Mouse (Mus musculus) liver, postnatal 0 days (tissue): ENCODE measurements around the gene Apoa4. TPM values are rescaled to one million over a fixed set of nuclear protein-coding genes. Genes with fewer than 3 reads are reported as not detected.

Source experiments
- ATAC-seq: fragments of 200-750 bp; cut with Nextera tagmentation; 2 replicates; pipeline ENCODE4 v1.8.0; 2017; ENCODE audit warnings: mild to moderate bottlenecking, moderate library complexity
- DNase-seq: peaks from one replicate; pipeline ENCODE4 v3.0.0-alpha.2; 2016
- H3K27ac ChIP-seq: fragments of 300-500 bp; sonication (generic); 2 replicates; pipeline ENCODE4 v1.5.1; 2014; ENCODE audit warnings: antibody characterized with exemption, moderate library complexity, mild to moderate bottlenecking, low read depth
- H3K27me3 ChIP-seq: fragments of 300-500 bp; sonication (generic); 2 replicates; pipeline ENCODE4 v1.6.1; 2014; ENCODE audit warnings: low read length, control low read depth, mixed read lengths; ENCODE audit not compliant: insufficient read depth
- H3K36me3 ChIP-seq: fragments of 300-500 bp; sonication (generic); replicated peaks from 2 replicates; pipeline ENCODE4 v1.6.1; 2014; ENCODE audit warnings: mild to moderate bottlenecking, control low read depth, low read length, moderate library complexity, mixed read lengths; ENCODE audit not compliant: insufficient read depth
- H3K4me1 ChIP-seq: fragments of 300-500 bp; sonication (generic); 2 replicates; pipeline ENCODE4 v1.6.1; 2014; ENCODE audit warnings: antibody characterized with exemption, mild to moderate bottlenecking, control low read depth; ENCODE audit not compliant: insufficient read depth
- H3K4me2 ChIP-seq: fragments of 300-500 bp; sonication (generic); 2 replicates; pipeline ENCODE4 v1.6.1; 2014; ENCODE audit warnings: low read depth, mild to moderate bottlenecking, low read length, moderate library complexity, mixed read lengths
- H3K4me3 ChIP-seq: fragments of 300-500 bp; sonication (generic); 2 replicates; pipeline ENCODE4 v1.5.1; 2014; ENCODE audit warnings: low read depth, low read length
- H3K9ac ChIP-seq: fragments of 300-500 bp; sonication (generic); replicated peaks from 2 replicates; pipeline ENCODE4 v1.6.1; 2014; ENCODE audit warnings: mild to moderate bottlenecking, moderate library complexity
- H3K9me3 ChIP-seq: fragments of 300-500 bp; sonication (generic); 2 replicates; pipeline ENCODE4 v1.6.1; 2016; ENCODE audit warnings: mild to moderate bottlenecking, control low read depth, low read length, mixed read lengths
- CTCF ChIP-seq: sonication (generic); IDR thresholded peaks from 2 replicates; pipeline ENCODE4 v1.5.1; 2016; ENCODE audit warnings: antibody characterized with exemption, low read depth
- EP300 ChIP-seq: IDR thresholded peaks from 2 replicates; pipeline ENCODE4 v1.6.1; 2016; ENCODE audit warnings: antibody characterized with exemption, low read depth, mild to moderate bottlenecking
- WGBS: fragments of 180-500 bp; shearing (Covaris S2); extraction: QIAGEN DNeasy Blood & Tissue Kit; methylation state at CpG from one replicate; pipeline ENCODE4 v1.1.7; 2014; ENCODE audit not compliant: insufficient replicate concordance; 5-methylcytosine and 5-hydroxymethylcytosine counted together
- polyA plus RNA-seq: library from polyadenylated mRNA; unstranded; fragments of >200 nt; fragmentation: Nextera tagmentation; extraction: Ambion mirVana; gene quantifications from 2 replicates; pipeline ENCODE4 v1.2.1, GENCODE M21; 2015

The Apoa4 gene
- polyA plus RNA-seq, 1 experiment from 2014 or later: 423 TPM

DNA sequence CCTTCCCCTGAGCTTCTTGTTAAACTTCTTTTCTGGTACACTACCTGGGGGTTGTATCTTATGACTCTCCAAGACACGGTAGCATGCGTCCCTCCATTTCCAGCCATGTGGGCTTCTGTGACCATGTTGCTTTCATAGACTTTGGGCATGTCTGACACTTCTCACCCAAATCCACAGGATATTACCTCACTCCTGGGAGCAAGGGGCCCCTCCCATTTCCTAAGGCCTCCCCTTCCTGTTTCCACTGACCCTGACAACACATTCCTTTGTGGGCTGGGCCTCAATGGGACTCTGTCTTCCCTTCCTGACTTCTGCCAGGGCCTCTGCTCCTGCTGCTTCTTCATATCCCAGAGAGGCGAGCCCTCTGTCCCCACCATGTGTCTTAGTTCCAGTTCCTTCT lies 17.1 kb downstream of the Apoa4 start:
- ATAC-seq: peak; percentile 9; the same call in 1 of the 2 replicates

DNA sequence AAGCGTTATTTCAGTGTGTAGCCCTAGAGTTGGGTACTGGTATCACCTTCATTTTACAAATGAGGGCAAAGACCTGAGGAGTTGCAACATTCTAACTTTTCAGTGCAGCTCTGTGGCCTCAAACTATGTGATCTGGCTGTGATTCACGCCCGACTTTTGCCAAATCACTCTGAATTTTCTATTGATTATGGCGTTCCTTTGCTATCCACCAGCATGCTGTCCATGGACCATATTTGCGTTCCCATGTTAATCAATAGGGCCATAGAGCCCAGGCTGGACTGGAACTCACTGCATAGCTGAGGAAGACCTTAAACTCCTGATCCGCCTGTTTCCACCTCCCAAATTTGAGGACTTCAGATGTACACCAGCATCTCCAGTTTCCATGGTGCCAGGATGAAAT lies 18.6 kb downstream of the Apoa4 start:
- Histone ChIP-seq H3K9me3 (no peaks in the 10 kb centered on the region), H3K4me2 (no peak overlapping the region), H3K36me3 (no peaks in the 10 kb centered on the region), H3K4me1 (peaks cover 23% of the 10 kb centered on the region), H3K4me3 (no peak overlapping the region), H3K9ac (no peak overlapping the region), H3K27ac (0 out of 2 replicates have a peak overlapping the region, but pooled peaks have one; percentile 34), H3K27me3 (no peaks in the 10 kb centered on the region)
- WGBS: 75% methylated on average over 6 of the region's 6 CpGs
- ATAC-seq (no peak), DNase-seq (no peak)
- TF ChIP-seq CTCF: no peak
- TF ChIP-seq EP300: no peak

More for the DNA sequence above, 17.1 kb downstream of the Apoa4 start:
- Histone ChIP-seq H3K27ac (peak overlapping the region; percentile 92), H3K4me2 (no peak overlapping the region), H3K36me3 (no peaks in the 10 kb centered on the region), H3K9ac (no peak overlapping the region), H3K4me3 (no peak overlapping the region), H3K9me3 (no peaks in the 10 kb centered on the region), H3K4me1 (peaks cover 23% of the 10 kb centered on the region), H3K27me3 (no peaks in the 10 kb centered on the region)
- TF ChIP-seq EP300 (peak; percentile 59; the same call in 1 of the 2 replicates), CTCF (no peak)
- peak; percentile 54 for DNase-seq
- 56% methylated on average over 3 of the region's 3 CpGs for WGBS

DNA sequence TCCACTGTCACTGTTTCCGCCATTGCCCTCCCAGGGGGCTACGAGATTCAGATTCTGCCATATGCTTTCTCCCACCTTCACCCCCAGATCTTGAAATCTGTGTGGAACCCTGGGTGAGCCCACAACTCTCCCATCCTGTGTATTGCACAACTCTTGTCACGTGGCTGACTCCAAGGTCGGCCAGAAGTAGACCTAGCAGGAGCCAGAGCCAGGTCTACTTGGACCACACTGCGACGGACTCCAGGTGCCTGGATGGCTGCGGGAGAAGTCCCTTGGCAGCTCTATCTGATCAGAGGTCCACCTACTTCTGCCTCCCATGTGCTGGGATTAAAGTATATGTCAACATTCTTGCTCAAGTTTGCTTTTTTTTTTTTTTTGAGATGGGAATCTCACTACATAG lies 20.6 kb downstream of the Apoa4 start:
- DNase-seq: no peak
- Histone ChIP-seq H3K36me3 (no peaks in the 10 kb centered on the region), H3K9ac (no peak overlapping the region), H3K4me2 (no peak overlapping the region), H3K4me3 (no peak overlapping the region), H3K27me3 (no peaks in the 10 kb centered on the region), H3K27ac (no peak overlapping the region; the same call in 1 of the 2 replicates), H3K9me3 (no peaks in the 10 kb centered on the region), H3K4me1 (peaks cover 23% of the 10 kb centered on the region)
- ATAC-seq: no peak
- TF ChIP-seq CTCF (no peak), EP300 (no peak)
- 70% methylated on average over 7 of the region's 7 CpGs for WGBS

DNA sequence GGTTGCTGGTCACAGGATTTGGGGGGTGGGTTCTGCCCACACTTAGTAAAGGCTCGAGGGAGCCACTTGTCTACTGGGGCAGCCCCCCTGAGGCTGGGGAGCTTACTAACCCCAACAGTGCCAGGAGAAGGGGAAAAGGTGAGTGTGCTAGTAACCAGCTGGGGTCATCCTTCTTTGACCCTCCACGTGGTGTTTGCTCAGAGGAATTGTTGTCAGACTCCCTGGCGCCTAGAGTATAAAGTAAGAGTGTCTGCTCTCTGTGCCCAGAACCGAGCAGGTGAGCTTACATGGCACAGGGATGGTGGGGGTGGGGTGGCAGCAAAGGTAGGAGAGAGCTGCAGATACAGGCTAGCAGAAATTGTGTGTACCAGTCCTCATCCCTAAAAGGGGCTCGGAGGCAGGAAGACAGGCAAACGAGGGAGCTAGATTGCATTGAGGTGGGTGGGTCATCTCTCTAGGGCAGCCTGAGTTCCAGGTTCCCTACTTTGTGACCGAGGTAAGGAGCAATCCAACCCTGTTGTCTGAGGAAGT lies 27.9 kb downstream of the Apoa4 start, which contains the start of gene Apoa5:
Gene Apoa5 (plus strand): TSS at position 291 of the 531 bp plus-strand sequence.
- DNase-seq (peak; percentile 66), ATAC-seq (peak; percentile 52)
- H3K36me3 ChIP-seq: no peaks in the 10 kb centered on the region; the same call in 1 of the 2 replicates
- H3K4me3 ChIP-seq: peak within 1 kb of the TSS; percentile 38
- 39% methylated on average over 7 of the region's 7 CpGs for WGBS
- H3K9ac ChIP-seq: peak within 1 kb of the TSS; percentile 63
- no peaks in the 10 kb centered on the region for H3K9me3 ChIP-seq
- H3K4me2 ChIP-seq: peak within 1 kb of the TSS; percentile 65
- H3K27me3 ChIP-seq: no peaks in the 10 kb centered on the region
- peak within 1 kb of the TSS; percentile 88 for H3K27ac ChIP-seq
- TF ChIP-seq EP300: peak; percentile 75; the same call in 1 of the 2 replicates
- no peak for TF ChIP-seq CTCF
- peaks cover 9% of the 10 kb centered on the region; the same call in 1 of the 2 replicates for H3K4me1 ChIP-seq

DNA sequence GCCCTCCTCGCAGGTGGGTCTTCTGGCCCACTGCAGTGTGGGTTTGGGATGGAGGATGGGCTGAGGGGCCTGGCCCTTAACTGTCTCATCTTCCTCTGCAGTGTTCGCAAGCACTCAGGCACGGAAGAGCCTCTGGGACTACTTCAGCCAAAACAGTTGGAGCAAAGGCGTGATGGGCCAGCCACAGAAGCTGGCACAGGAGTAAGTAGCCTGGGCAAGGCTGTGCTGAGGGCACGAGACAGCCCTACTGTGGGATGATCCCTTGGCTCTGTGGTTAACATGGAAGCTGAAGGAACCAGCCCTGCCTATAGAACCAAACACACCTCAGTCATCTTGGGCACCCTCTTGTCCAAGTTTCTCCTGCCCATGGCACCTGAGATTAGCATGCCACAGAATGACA lies 28.6 kb downstream of the Apoa4 start:
- peak overlapping the region; percentile 79 for H3K27ac ChIP-seq

DNA sequence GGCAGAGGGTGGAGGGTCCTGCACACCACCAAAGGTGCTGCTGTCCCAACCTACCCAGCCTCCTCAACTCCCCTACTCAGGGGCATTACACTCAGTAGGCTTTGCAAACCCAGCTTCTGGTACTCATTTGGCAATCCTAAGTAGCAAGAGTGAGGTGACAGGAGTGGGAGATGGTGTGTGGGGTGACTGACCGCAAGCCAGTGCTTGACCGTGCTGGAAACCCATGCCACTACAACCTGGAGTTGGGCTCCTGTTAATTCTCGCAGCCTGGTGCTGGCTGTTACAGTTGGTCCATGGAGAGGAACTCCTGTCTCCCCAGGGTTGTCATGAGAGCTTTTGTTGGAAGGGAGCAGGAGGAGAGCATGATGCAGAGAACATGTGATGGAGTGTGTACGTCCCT lies 30.3 kb downstream of the Apoa4 start:
- Histone ChIP-seq H3K9me3 (no peaks in the 10 kb centered on the region), H3K27me3 (no peaks in the 10 kb centered on the region), H3K9ac (peak overlapping the region; percentile 63; the same call in 1 of the 2 replicates), H3K27ac (peak overlapping the region; percentile 44; the same call in 1 of the 2 replicates), H3K4me2 (peak overlapping the region; percentile 65), H3K4me3 (peak overlapping the region; percentile 38), H3K4me1 (peaks cover 15% of the 10 kb centered on the region), H3K36me3 (peaks cover 12% of the 10 kb centered on the region)
- WGBS: 90% methylated on average over 4 of the region's 4 CpGs
- DNase-seq (no peak), ATAC-seq (no peak)
- TF ChIP-seq EP300: no peak
- no peak for TF ChIP-seq CTCF

More for the DNA sequence above, 28.6 kb downstream of the Apoa4 start:
- WGBS: 87% methylated on average over 5 of the region's 5 CpGs
- Histone ChIP-seq H3K9me3 (no peaks in the 10 kb centered on the region), H3K4me3 (peak overlapping the region; percentile 38), H3K36me3 (no peaks in the 10 kb centered on the region; the same call in 1 of the 2 replicates), H3K9ac (peak overlapping the region; percentile 63), H3K27me3 (no peaks in the 10 kb centered on the region), H3K4me2 (peak overlapping the region; percentile 65), H3K4me1 (peaks cover 9% of the 10 kb centered on the region; the same call in 1 of the 2 replicates)
- no peak for TF ChIP-seq EP300
- TF ChIP-seq CTCF: no peak
- DNase-seq: no peak
- no peak for ATAC-seq
